Mouse (Mus musculus): ENCODE measurements around the gene Epha8. TPM values are rescaled to one million over a fixed set of nuclear protein-coding genes. Genes with fewer than 3 reads are reported as not detected.
A peak's percentile ranks its signal among the peaks of the same experiment; 100 is the strongest.

Gene Epha8
- polyA plus RNA-seq, 1 experiment from 2014 or later = 1.1 TPM

GRCm38 (mm10) chr4:136894821-136895220 is 61.8 kb downstream of the Epha8 start:
- Histone ChIP-seq H3K9me3 (no peaks in the 10 kb centered on the region), H3K36me3 (replicated peaks) (no peaks in the 10 kb centered on the region), H3K27ac (replicated peaks) (no peak overlapping the region), H3K4me3 (no peak overlapping the region), H3K27me3 (replicated peaks; ENCODE audit: low read depth, poor library complexity, severe bottlenecking) (peaks cover 71% of the 10 kb centered on the region), H3K4me1 (peaks cover 17% of the 10 kb centered on the region)
- DNase-seq (ENCODE audit: low spot score) = no peak
- WGBS = 76% methylated on average over 4 of the region's 4 CpGs

DNA sequence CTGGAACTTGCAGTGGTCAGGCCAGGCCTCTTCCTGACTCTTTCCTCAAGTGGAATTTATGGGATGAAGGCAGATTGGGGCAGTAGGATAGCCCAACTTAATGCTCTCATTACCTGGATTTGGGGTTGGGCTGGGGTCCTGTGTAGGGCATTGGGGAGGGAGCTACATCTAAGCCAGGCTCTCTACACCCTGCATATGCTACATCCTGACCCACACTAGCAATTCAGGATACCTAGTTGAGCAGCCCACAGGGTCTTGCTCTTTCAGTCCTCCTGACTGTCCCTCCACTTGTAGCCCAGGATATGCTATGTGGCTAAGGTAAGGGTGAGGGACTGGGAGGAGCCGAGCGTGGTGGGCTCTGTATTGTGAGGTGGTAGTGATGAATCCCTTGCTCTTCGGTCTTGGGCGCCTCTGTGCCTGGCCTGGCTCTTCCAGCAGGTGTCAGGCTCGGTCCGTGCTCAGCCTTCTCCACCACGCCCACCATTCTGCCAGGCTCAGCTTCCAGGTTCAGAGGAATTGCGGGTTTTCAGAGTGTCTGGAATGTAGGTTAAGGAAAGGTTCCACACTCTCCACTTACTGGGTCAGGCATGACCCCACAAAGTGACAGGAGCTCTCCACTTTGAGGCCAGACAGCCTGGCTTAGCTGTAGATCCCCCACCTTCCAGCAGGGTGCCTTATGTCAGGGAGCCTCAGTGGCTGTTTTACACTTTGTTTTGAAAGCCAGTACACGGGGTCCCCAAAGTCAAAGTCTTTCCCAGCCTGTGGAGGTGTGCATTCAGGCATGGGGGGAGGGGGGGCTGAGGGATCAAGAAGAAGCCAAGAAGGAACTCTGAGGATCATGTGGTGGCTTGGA is 62.7 kb downstream of the Epha8 start:
- 7% methylated on average over 9 of the region's 9 CpGs for WGBS
- H3K36me3 ChIP-seq (replicated peaks) = no peaks in the 10 kb centered on the region
- peaks cover 17% of the 10 kb centered on the region for H3K4me1 ChIP-seq
- no peak overlapping the region for H3K27ac ChIP-seq (replicated peaks)
- H3K27me3 ChIP-seq (replicated peaks; ENCODE audit: low read depth, poor library complexity, severe bottlenecking) = peaks cover 71% of the 10 kb centered on the region
- H3K9me3 ChIP-seq = no peaks in the 10 kb centered on the region
- H3K4me3 ChIP-seq = no peak overlapping the region
- peak; percentile 69 for DNase-seq (ENCODE audit: low spot score)

GRCm38 (mm10) chr4:136892811-136893210 is 63.8 kb downstream of the Epha8 start, which contains the start of gene C1qc:
Gene C1qc, minus strand, starts transcription at chr4:136893065.
- H3K4me1 ChIP-seq = peaks cover 17% of the 10 kb centered on the region
- no peaks in the 10 kb centered on the region for H3K9me3 ChIP-seq
- no peak for DNase-seq (ENCODE audit: low spot score)
- H3K36me3 ChIP-seq (replicated peaks) = no peaks in the 10 kb centered on the region
- no peak within 1 kb of the TSS for H3K27ac ChIP-seq (replicated peaks)
- 55% methylated on average over 5 of the region's 5 CpGs for WGBS
- peaks cover 66% of the 10 kb centered on the region for H3K27me3 ChIP-seq (replicated peaks; ENCODE audit: low read depth, poor library complexity, severe bottlenecking)
- H3K4me3 ChIP-seq = no peak within 1 kb of the TSS

- H3K4me1 ChIP-seq = peaks cover 17% of the 10 kb centered on the region
- H3K9me3 ChIP-seq = no peaks in the 10 kb centered on the region
- H3K27ac ChIP-seq (replicated peaks) = no peak overlapping the region
- no peak for DNase-seq (ENCODE audit: low spot score)
- no peaks in the 10 kb centered on the region for H3K36me3 ChIP-seq (replicated peaks)
- 62% methylated on average over 7 of the region's 7 CpGs for WGBS
- peaks cover 61% of the 10 kb centered on the region for H3K27me3 ChIP-seq (replicated peaks; ENCODE audit: low read depth, poor library complexity, severe bottlenecking)
- no peak overlapping the region for H3K4me3 ChIP-seq
These were observed 64.2 kb downstream of the Epha8 start for GRCm38 (mm10) chr4:136892371-136892770.

GRCm38 (mm10) chr4:136891115-136891514 is 65.5 kb downstream of the Epha8 start:
- 88% methylated on average over 4 of the region's 4 CpGs for WGBS
- Histone ChIP-seq H3K4me1 (peaks cover 10% of the 10 kb centered on the region), H3K36me3 (replicated peaks) (no peaks in the 10 kb centered on the region), H3K27ac (replicated peaks) (no peak overlapping the region), H3K4me3 (no peak overlapping the region), H3K27me3 (replicated peaks; ENCODE audit: low read depth, poor library complexity, severe bottlenecking) (peaks cover 49% of the 10 kb centered on the region), H3K9me3 (no peaks in the 10 kb centered on the region)
- DNase-seq (ENCODE audit: low spot score) = no peak

GRCm38 (mm10) chr4:136889981-136890380 is 66.6 kb downstream of the Epha8 start:
- H3K27me3 ChIP-seq (replicated peaks; ENCODE audit: low read depth, poor library complexity, severe bottlenecking) = peaks cover 37% of the 10 kb centered on the region
- H3K27ac ChIP-seq (replicated peaks) = no peak overlapping the region
- no peaks in the 10 kb centered on the region for H3K9me3 ChIP-seq
- H3K4me1 ChIP-seq = 0 out of 2 replicates have a peak, but pooled peaks cover 5% of the 10 kb centered on the region
- no peaks in the 10 kb centered on the region for H3K36me3 ChIP-seq (replicated peaks)
- DNase-seq (ENCODE audit: low spot score) = no peak
- H3K4me3 ChIP-seq = no peak overlapping the region
- WGBS = 87% methylated on average over 15 of the region's 15 CpGs

- Histone ChIP-seq H3K27ac (replicated peaks) (no peak overlapping the region), H3K9me3 (no peaks in the 10 kb centered on the region), H3K4me1 (no peaks in the 10 kb centered on the region), H3K4me3 (no peak overlapping the region), H3K36me3 (replicated peaks) (no peaks in the 10 kb centered on the region), H3K27me3 (replicated peaks; ENCODE audit: low read depth, poor library complexity, severe bottlenecking) (peaks cover 15% of the 10 kb centered on the region)
- no peak for DNase-seq (ENCODE audit: low spot score)
- WGBS = 69% methylated on average over 5 of the region's 5 CpGs
These were observed 68.9 kb downstream of the Epha8 start for GRCm38 (mm10) chr4:136887714-136888113.

DNA sequence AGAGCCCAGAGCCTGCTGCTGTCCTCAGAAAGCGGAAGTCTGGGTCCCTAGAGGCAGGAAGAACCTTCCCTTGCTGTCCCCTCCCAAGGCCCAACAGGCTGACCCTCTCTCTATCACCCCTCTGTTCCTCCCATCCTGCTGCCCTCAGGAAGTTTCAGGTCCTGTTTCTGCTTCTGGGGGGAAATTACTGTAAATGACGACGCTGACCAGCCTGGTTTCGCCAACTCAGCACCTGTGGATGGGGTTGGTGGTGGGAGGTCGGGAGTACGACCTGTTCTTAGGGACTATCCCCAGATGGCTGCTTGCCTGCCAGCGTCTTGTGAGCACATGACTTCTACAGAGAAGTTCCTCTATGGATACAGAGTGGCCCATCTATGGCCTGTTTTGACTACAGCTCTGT is 70.5 kb downstream of the Epha8 start, which contains the start of gene C1qb:
C1qb (minus strand) TSS at position 87 of the 400 bp plus-strand sequence.
- no peak for DNase-seq (ENCODE audit: low spot score)
- 77% methylated on average over 7 of the region's 7 CpGs for WGBS

More for the DNA sequence above, 70.5 kb downstream of the Epha8 start, which contains the start of gene C1qb:
- Histone ChIP-seq H3K27me3 (replicated peaks; ENCODE audit: low read depth, poor library complexity, severe bottlenecking) (no peaks in the 10 kb centered on the region), H3K27ac (replicated peaks) (no peak within 1 kb of the TSS), H3K4me3 (no peak within 1 kb of the TSS), H3K4me1 (no peaks in the 10 kb centered on the region), H3K9me3 (no peaks in the 10 kb centered on the region), H3K36me3 (replicated peaks) (no peaks in the 10 kb centered on the region)

Other genes with a start within 250 kb of the Epha8 start
- gene Ephb2, start 120.8 kb downstream of the Epha8 start, polyA plus RNA-seq (2016; fragmentation: Nextera tagmentation; extraction: Ambion mirVana) = 10.7 and 12.4 TPM in 2 replicates
- 17.0 and 20.1 TPM in 2 replicates for gene C1qb, start 70.6 kb downstream of the Epha8 start, polyA plus RNA-seq (2016; fragmentation: Nextera tagmentation; extraction: Ambion mirVana)
- 5.6 and 7.2 TPM in 2 replicates for gene C1qc, start 63.8 kb downstream of the Epha8 start, polyA plus RNA-seq (2016; fragmentation: Nextera tagmentation; extraction: Ambion mirVana)
- 4.6 and 8.1 TPM in 2 replicates for gene C1qa, start 58.0 kb downstream of the Epha8 start, polyA plus RNA-seq (2016; fragmentation: Nextera tagmentation; extraction: Ambion mirVana)
- 6.5 TPM in 2 replicates for gene Zbtb40, start 92.0 kb upstream of the Epha8 start, polyA plus RNA-seq (2016; fragmentation: Nextera tagmentation; extraction: Ambion mirVana)

All from embryonic facial prominence, embryonic 10.5 days (tissue).